Mouse (Mus musculus) adrenal gland, postnatal 25 days (tissue): ENCODE results near the gene Adipoq. TPM values are rescaled to one million over a fixed set of nuclear protein-coding genes. Genes with fewer than 3 reads are reported as not detected.
A peak's percentile ranks its signal among the peaks of the same experiment; 100 is the strongest.
"Not testable (repeated sequence)": the region's sequence is repeated elsewhere in the genome, so short reads cannot be mapped to it uniquely, and the experiment has no call there.

ENCODE experiments used
- DNase-seq: peaks from one replicate; pipeline ENCODE4 v3.0.0; 2021; ENCODE audit warnings: mixed read lengths
- long read RNA-seq: library from polyadenylated mRNA; stranded (forward); transcript quantifications from one replicate; pipeline ENCODE4 v2.0.0, GENCODE M21; 2021
- total RNA-seq: library from RNA; stranded (reverse); gene quantifications from 2 replicates; pipeline ENCODE4 v1.2.3, GENCODE M21; 2021

Gene Adipoq
- total RNA-seq, result 138 and 160 TPM in 2 replicates
- long read RNA-seq, transcript Adipoq-201 (3 exons, 1,292 nt), result major isoform, 152 of 229 reads
- long read RNA-seq, partial matches to known transcripts, result 4 of 229 reads
- long read RNA-seq, other reads (novel, unspliced or antisense), result 73 of 229 reads

DNA sequence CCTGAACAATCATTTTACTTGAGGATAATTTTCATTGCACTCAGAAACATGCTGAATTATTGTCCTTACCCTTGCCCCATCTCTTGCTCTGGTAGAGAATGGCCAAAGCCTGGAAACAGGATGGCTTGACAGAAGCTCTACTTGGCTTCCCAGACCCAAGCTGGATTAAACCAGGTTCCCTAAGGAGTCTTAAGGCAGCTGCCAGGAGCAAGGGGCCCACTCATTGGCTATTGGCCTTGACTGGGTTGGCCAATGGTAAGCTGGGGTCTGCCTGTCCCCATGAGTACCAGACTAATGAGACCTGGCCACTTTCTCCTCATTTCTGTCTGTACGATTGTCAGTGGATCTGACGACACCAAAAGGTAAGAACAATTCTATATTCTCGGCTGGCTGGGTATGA lies at the start of gene Adipoq:
TSS of gene Adipoq (plus strand) at position 257 of the 400 bp plus-strand sequence.
- no peak for DNase-seq

DNA sequence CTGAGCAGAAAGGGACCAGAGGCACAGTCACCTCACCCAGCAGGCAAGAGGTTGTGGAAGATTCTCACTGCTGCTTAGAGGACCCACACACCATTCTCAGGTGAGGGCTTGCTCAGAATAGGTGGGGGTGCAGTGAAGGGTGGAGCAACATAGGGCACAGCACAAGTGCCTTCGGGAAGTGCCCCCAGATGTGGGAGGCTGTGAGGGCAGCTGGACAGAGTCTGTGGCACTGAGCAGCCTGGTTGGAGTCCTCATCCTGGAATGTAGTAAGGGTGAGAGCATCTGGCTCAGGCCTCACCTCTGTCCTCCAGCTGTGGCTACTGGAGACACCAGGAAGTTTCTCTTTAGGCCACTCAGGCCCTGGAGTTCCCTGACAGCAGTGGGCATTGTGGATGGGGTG lies 49.5 kb upstream of the Adipoq start:
- DNase-seq, result not testable (repeated sequence)

DNA sequence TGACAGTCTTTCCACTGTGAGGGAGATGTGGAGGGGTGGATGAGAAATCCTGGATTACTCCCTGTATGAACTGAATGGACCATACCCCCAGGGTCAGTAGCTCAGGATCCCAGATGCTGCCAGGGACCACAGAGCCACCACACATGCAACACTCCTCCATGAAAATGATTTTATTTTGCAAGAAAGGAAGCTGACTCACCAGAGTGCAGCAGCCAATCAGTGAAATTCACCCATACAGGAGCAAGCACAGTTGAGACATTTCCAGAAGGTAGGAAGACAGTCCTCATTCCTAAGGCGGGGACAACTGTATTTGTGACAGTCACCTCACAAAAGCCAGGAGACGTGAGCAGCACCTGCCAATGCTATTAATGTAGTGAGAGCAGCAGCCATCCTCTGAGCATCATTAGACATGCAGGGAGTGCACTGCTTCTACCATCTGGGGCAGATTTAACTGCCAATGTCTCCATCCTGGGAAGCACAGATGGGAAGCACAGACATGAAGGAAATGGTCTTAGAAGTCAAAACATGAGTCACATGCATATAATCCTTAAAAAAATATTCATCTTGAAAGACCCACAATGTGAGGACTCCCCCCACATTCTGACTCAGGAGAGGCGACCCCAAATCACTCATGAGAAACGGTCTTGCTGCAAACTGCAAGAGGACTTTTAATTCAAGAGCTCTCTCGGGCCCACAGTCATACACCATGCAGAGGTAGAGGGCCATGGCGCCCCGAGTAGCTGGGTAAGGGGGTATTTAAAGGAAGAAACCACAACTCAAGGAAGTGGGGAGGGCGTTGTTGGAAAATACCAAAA lies 48.8 kb upstream of the Adipoq start:
- DNase-seq, result not testable (repeated sequence)

DNA sequence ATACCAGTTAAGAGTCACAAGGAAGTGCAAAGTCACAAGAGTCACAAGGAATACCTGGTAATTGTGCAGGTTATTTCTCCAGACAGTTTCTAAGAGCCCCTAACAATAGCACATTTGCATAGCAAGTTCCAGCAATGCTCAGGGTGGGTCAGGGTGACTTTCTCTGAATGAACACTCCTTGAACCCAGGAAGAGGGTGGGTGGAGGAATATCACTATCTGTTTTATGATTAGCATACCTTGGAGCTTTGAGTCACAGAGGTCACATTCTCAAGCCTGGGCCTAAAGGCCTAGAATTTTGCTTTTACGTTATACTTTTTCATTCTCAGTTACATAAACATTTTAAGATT lies 48.3 kb upstream of the Adipoq start:
- not testable (repeated sequence) for DNase-seq

DNA sequence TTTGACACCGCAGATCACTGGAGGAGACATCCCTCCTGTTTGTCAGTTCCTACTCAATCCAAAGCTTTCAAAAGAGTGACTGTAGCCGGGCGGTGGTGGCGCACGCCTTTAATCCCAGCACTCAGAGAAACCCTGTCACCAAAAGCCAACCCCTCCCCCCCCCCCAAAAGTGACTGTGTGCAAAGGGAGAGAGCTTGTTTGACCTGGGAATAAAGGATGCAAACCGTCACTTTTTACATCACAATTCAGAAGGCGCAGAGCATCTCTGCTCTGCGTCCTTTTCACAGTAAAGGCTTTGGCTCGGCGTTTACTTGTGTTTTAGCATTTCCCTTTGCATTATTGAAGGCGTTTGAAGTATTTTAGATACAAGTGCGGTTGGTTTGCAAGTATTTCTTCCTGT lies 46.7 kb upstream of the Adipoq start:
- no peak for DNase-seq

DNA sequence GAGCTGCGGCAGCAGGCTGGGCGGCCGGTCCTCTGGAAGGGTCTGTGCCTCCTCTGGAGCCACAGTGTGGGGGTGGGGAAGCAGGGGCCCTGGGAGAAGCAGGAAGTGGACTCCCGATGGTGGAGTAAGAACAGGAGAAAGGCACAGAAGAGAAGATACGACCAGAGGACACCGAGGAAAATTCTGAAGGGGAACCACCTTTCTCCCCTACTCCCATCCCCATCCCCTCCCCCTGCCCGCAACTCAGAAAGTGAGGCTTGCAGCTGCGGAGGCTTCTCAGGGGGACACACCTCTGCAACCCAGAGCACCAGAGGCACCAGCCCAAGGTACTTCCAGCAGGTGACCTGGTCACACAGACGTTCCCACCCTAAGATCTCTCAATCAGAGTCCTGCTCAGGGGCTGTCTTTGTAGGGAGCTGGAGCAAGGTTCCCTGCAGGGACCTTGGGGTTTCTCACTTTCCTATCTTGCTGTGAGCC lies 46.2 kb upstream of the Adipoq start:
- DNase-seq, result peak; percentile 30

DNA sequence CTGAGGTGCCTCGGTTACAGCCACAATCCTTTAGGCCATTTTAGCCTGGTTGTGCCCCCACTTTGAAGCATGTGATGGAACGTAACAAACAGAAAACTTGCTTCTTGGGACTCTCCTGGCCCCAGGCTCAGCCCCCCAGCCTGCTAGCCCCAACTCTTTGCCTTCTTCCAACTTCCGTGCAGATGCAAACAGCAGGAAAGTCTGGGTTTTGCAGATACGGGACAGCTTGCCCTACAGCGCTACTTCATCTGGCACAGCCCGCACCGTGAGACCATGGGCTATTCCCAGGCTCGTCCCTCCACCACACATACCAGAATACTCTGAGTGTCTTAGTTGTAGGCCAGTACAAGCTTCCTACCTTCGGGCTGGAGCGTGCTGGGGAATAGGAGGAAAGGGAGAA lies 45.7 kb upstream of the Adipoq start:
- no peak for DNase-seq

DNA sequence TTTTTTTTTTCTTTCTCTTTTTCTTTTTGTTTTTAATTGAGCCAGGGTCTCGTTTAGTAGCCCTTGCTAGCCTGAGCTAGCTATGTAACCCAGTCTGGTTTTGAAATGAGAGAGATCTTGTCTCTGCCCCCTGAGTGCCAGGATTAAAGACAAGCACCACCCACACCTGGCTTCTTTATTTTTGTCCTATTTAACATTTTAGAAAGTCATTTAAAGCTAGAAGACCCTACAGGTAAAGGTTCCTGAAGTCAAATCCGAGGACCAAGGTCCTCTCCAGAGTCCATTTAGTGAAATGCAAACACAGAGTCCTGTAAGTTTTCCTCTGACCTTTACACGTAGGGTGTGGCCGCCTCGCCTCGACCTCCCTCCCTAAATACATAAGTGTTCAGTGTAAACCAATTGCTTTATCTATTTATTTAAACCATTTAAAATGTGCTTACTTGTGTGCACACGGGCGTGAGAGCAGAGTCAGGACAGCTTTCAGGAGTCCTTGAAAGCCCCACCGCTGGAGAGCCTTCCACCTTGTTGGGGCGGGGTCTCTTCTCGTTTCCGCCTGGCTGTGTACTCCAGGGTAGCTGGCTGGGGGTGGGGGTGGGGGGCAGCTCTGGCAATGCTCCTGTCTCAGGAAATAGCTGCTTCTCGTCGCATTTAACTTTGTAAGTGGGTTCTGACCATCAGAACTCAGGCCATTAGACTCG lies 43.8 kb upstream of the Adipoq start:
- no peak for DNase-seq

DNA sequence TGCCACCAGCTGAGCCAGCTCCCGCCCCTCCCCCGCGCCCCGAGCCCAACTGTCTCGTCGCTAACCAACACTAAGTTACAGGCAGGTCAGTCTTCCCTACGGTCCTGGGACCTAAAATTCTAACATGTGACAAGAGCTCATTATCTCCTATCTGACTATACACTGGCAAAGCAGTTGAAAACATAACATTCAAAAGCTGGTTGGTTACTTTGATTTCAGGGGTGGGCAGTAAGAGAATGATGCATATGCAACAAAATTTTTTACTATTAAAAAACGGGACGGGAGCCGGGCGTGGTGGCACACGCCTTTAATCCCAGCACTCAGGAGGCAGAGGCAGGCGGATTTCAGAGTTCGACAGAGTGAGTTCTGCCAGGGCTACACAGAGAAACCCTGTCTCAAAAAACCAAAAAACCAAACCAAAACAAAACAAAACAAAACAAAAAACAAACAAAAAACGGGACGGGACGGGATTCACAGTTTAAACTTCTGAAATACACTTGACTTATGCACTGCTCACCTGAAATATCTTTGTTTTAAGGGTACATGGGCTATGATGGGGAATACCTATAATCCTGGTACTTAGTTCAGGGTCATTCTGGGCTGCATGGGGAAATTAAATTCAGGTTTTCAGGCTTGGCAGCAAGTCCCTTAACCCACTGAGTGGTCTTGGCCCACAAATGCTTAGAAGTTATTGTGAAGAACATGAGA lies 43.1 kb upstream of the Adipoq start:
- peak; percentile 30 for DNase-seq

DNA sequence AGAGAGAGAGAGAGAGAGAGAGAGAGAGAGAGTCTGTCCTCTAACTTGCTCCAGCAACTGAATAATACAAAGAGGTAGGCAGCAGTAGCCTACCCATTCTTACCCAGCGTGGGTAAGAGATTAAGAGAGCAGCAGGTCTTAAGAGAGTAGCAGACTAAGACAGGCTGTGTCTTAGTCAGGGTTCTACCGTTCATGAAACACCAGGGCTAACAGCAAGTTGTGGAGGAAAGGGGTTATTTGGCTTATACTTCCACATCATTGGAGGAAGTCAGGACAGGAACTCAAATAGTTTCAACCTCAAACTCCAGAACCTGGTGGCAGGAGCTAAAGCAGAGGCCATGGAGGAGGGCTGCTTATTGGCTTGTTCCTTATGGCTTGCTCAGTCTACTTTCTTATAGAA lies 42.5 kb upstream of the Adipoq start:
- no peak for DNase-seq

DNA sequence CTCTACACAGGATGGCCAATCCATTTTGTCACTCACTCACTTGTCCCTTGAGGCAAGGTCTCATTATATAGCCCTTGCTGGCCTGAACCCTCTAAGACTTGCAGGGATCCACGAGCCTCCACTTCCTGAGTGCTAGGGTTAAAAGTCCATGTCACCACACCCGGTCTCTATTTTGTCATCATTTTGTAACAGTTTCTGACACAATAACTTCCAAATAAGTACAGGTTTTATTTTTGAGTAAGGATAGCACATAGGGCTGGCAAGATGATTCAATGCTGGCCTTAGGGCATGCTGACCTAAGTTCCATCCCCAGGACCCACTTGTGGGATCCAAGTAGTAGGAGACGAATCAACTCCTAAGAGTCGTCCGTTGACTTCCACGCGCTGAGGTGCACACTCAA lies 40.2 kb upstream of the Adipoq start:
- no peak for DNase-seq

DNA sequence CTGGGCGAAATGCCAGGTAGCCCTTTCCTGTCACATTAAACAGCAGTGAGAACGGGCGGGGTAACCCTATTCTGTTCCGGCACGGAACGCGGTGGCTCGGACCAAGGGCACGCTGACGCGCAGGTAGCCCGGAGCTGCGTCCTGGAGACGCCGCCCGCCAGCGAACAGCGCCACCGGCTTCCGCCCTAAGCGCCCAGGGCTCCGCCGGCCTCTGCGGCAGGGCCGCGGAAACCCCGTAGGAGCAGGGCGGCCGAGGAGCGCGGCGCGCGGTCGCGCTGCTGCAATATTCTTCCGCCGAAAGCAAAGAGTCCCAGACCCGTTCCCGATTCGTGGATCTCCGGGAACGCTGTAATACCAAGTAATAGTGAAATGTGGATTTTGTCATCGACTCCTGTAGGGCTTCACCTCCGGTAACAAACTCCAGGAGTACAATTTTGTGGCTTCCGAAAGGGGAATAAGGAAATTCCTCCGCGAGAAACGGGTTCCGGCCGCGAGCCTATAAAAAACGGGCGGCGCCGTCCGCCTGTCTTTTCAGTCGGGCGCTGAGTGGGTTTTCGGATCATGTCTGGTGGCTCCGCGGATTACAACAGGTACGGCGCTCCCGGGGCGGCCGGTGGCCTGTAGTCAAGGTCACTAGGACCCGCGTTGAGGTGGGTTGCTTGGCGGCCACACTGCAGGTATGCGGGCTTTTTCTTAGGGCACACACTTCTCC lies 38.9 kb upstream of the Adipoq start, which contains the start of gene Eif4a2:
TSS of gene Eif4a2 (plus strand) at position 214 of the 712 bp plus-strand sequence.
- DNase-seq, result peak; percentile 93

DNA sequence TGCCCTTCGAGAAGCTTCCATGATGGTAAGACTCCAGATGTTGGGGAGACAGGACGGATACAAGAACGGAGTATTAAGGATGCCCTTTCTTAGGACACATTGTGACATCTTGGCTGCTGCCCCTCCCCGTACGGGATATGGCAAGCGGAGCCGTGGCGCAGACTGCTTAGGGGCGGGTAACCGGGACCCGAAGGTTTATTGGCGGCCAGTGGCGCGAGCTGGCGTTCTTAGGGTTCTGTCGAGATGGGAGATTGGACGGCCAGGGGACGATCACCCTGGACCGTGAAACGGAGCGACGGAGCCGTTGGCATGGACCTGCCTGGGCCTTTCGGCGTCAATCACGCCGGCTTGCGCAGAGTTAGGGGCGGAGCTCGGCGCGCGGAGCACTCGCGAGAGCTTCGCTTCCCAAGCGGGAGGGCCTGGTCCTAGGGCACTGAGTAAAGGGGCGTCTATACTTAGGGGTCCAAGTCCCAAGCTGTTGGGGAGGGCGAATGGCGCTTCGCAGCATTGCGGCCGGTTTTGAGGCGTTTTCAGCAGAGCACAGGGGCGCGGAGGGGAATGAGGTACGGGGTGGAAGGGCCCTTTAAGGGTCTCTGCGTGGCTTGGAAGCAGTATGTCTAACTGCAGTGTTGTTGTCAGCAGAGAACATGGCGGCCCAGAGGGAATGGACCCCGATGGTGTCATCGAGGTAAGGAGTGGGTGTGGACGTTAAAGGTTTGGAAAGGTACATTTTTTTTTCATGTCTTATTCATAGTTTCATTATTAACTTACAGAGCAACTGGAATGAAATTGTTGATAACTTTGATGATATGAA lies 38.2 kb upstream of the Adipoq start:
- peak; percentile 84 for DNase-seq

DNA sequence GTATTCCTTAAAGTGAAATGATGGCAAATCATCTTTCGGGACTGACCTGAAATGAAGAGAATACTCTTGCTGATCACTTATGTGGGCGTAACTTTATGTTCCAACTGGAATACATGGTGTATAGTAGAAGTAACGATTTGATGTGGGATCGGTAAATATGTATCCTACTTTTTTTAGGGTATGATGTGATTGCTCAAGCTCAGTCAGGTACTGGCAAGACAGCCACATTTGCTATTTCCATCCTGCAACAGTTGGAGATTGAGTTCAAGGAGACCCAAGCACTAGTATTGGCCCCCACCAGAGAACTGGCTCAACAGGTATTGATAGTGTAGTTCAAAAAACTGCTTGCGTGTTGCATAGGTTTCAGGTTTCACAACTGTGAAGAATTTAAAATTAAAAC lies 37.4 kb upstream of the Adipoq start:
- no peak for DNase-seq

DNA sequence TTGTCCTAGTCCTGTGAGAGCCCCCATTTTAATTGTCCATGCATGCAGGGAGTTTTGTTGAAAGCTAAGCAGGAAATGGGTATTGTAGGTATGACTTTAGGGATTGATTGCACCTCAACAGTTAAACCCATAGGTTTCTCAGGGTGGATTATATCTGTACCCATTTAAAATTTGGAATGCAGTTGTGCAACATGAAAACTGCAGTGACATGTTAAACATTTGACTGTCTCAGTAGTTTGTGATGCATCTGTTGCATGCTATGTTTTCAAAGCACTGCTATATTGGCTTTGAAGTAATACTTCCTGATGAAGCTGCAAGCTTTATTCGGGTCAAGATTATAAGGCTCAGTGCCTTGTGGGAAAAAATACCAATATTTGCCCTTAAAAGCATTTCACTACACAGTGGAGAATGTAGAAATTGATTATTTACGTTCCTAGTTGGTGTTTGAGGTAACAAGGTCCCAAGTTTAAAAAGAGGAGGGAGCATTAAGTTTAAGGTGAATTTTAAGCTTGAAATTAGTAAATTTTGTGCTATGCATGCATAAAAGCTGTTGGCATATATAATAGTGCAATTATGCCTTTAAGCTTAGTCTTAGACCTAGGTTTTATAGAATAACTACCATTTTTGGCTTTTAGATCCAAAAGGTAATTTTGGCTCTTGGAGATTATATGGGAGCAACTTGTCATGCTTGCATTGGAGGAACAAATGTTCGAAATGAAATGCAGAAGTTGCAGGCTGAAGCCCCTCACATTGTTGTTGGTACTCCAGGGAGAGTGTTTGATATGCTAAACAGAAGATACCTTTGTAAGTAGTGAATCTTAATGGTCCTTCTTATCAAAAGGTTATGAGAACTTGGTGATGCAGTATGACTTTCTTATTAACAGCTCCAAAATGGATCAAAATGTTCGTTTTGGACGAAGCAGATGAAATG lies 36.7 kb upstream of the Adipoq start:
- no peak for DNase-seq

DNA sequence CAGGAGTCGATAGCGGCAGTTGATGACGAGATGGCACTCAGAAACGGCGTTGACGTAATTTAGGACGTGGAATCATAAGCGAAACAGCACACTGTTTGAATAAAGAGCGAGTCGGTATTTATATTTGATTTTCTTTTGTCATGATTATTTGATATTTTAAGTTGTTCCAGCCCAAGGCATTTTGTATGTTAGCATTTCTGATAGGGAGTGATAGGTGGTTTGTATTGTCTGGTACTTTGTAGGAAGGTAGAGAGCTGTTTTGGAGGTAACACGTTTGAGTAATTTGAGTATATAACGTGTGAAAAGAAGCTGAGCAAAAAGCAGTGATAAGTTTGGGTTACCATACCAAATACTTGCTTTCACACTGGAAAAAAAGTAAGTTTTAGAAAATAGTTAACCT lies 34.0 kb upstream of the Adipoq start:
- no peak for DNase-seq

DNA sequence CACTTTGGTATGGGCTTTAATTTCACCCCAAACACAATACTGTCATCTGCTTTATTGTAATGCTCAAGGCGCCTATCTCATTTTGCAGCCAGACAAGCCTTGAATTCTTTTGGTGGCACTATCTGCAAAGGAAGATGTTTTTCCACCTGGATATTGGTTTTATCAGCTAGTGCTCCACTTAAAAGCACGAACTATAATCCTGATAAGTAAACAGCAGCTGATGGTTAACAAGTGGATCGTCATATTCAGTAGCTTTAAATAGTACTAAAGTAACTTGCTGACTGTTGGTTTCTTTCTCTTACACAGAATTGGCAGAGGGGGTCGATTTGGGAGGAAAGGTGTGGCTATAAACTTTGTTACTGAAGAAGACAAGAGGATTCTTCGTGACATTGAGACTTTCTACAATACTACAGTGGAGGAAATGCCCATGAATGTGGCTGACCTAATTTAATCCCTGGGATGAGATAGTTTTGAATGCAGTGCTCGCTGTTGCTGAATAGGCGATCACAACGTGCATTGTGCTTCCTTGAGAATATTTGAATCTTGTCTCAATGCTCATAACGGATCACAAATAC lies 33.4 kb upstream of the Adipoq start:
- DNase-seq, result no peak

DNA sequence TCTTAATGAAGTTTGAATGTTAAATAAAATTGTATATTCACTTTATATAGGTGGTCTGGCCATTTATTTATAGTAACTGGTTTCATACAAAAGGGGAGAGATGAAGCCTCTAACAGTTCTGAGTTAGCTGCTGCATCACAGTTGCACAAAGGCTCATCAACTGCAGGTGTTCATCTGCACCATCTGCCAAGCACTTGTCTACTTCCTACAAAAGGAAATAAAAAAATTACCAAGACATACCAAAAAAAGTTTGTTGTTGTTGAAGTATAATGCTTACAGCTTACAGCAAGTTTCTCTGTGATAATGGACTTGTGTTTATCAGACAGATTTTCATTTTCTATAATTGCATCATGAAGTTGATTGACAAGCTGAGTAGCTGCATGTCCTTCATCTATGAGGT lies 32.4 kb upstream of the Adipoq start:
- DNase-seq, result no peak

DNA sequence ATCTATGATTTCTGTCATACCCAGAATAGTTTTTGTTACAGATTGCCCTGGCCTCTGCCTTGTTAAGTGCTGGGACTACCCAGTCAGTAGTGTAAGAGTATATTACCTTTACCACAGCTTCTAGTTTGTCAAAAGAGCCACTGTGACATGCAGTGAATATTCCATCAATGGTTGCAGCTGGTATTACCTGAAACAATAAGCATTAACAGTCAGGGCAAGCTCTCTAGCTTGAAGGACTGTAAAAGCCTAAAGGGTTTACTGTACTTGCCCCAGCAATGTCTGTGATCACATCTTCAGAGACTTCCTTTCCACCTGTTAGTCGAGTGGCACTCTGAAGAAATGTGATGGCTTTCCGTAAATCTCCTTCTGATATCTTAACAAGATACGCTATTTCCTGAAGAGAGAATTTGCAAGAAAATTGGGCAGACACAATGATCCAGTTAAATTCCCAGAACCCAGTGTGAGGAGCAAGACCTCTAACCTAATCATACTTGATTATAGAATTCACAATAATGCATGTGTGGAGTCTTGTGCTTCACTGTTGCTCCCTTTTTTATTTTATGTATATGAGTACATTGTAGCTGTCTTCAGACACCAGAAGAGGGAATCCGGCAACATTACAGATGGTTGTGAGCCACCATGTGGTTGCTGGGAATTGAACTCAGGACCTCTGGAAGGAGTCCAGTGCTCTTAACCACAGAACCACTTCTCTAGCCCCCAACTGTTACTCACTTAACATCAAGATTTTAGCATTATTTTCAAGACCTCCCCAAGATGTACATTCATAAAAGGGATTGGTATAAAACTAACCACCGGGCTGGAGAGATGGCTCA lies 31.8 kb upstream of the Adipoq start:
- no peak for DNase-seq
